Mouse (Mus musculus): ENCODE data around the gene Gm14322. TPM values are rescaled to one million over a fixed set of nuclear protein-coding genes. Genes with fewer than 3 reads are reported as not detected.
A peak's percentile ranks its signal among the peaks of the same experiment; 100 is the strongest.
"Not testable (repeated sequence)": the region's sequence is repeated elsewhere in the genome, so short reads cannot be mapped to it uniquely, and the experiment has no call there.

Gm14322 gene
- 8.6 and 8.7 TPM in 2 replicates for polyA plus RNA-seq (2015; fragmentation: Nextera tagmentation; extraction: Ambion mirVana)

GRCm38 (mm10) chr2:177758941-177759558 lies at the start of gene Gm14322:
Gm14322 (plus strand) TSS chr2:177759288.
- not testable (repeated sequence) for H3K4me1 ChIP-seq (replicated peaks; ENCODE audit: control insufficient read depth, insufficient read depth, low read length); H3K36me3 ChIP-seq (ENCODE audit: control insufficient read depth, insufficient read depth); H3K9me3 ChIP-seq (ENCODE audit: control insufficient read depth, low read length); ATAC-seq; H3K27me3 ChIP-seq (replicated peaks; ENCODE audit: control insufficient read depth, insufficient read depth, low read length); H3K9ac ChIP-seq (replicated peaks; ENCODE audit: low read depth, low read length); H3K27ac ChIP-seq (ENCODE audit: low read length)
- 15% methylated on average over 9 of the region's 9 CpGs for WGBS
- Histone ChIP-seq H3K4me2 (ENCODE audit: low read length) (peak within 1 kb of the TSS; percentile 19; the same call in 1 of the 2 replicates), H3K4me3 (replicated peaks; ENCODE audit: low read length) (peak within 1 kb of the TSS; percentile 37)

DNA sequence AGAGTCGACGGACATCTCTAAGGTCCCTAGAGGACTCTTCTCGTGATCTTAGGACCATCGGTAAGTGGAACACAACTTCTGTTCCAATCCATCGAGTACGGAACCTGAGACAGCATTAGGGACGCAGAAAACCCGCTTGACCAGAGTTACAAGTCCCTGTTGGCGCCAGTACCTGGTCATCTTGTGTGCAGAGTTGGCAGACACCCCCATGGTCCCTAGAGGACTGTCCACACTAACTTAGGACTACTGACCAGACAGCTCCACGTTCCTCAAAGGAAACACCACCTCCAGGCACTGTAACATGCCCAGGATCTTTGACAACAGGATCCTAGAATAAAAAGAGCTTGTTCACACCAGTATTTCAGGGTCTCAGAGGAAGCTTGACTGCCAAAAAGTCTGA lies 17.6 kb upstream of the Gm14322 start:
- not testable (repeated sequence) for H3K4me2 ChIP-seq (ENCODE audit: low read length); H3K4me1 ChIP-seq (replicated peaks; ENCODE audit: control insufficient read depth, insufficient read depth, low read length); H3K36me3 ChIP-seq (ENCODE audit: control insufficient read depth, insufficient read depth); H3K4me3 ChIP-seq (replicated peaks; ENCODE audit: low read length); H3K27me3 ChIP-seq (replicated peaks; ENCODE audit: control insufficient read depth, insufficient read depth, low read length); H3K9me3 ChIP-seq (ENCODE audit: control insufficient read depth, low read length); H3K27ac ChIP-seq (ENCODE audit: low read length); H3K9ac ChIP-seq (replicated peaks; ENCODE audit: low read depth, low read length); ATAC-seq
- WGBS = 72% methylated on average over 4 of the region's 10 CpGs

GRCm38 (mm10) chr2:177787351-177787750 lies 28.3 kb downstream of the Gm14322 start:
- 87% methylated on average over 1 of the region's 1 CpGs for WGBS
- not testable (repeated sequence) for ATAC-seq; H3K27me3 ChIP-seq (replicated peaks; ENCODE audit: control insufficient read depth, insufficient read depth, low read length); H3K4me3 ChIP-seq (replicated peaks; ENCODE audit: low read length); H3K9ac ChIP-seq (replicated peaks; ENCODE audit: low read depth, low read length); H3K4me2 ChIP-seq (ENCODE audit: low read length); H3K9me3 ChIP-seq (ENCODE audit: control insufficient read depth, low read length); H3K27ac ChIP-seq (ENCODE audit: low read length); H3K4me1 ChIP-seq (replicated peaks; ENCODE audit: control insufficient read depth, insufficient read depth, low read length); H3K36me3 ChIP-seq (ENCODE audit: control insufficient read depth, insufficient read depth)

- not testable (repeated sequence) for ATAC-seq; H3K27me3 ChIP-seq (replicated peaks; ENCODE audit: control insufficient read depth, insufficient read depth, low read length); H3K9me3 ChIP-seq (ENCODE audit: control insufficient read depth, low read length); H3K36me3 ChIP-seq (ENCODE audit: control insufficient read depth, insufficient read depth); H3K4me2 ChIP-seq (ENCODE audit: low read length); H3K4me3 ChIP-seq (replicated peaks; ENCODE audit: low read length); H3K27ac ChIP-seq (ENCODE audit: low read length); H3K4me1 ChIP-seq (replicated peaks; ENCODE audit: control insufficient read depth, insufficient read depth, low read length); H3K9ac ChIP-seq (replicated peaks; ENCODE audit: low read depth, low read length)
- no CpG with 5 or more reads among the region's 2 CpGs for WGBS
Observed at GRCm38 (mm10) chr2:177806170-177806569, 47.1 kb downstream of the Gm14322 start.

Other genes starting within 250 kb of the Gm14322 start
- gene Gm14406, start 181.1 kb upstream of the Gm14322 start, polyA plus RNA-seq (2015; fragmentation: Nextera tagmentation; extraction: Ambion mirVana) = not detected in 2 replicates
- gene Gm14325, start 81.0 kb downstream of the Gm14322 start, polyA plus RNA-seq (2015; fragmentation: Nextera tagmentation; extraction: Ambion mirVana) = 33.8 and 35.7 TPM in 2 replicates
- gene Gm14327, start 137.8 kb downstream of the Gm14322 start, polyA plus RNA-seq (2015; fragmentation: Nextera tagmentation; extraction: Ambion mirVana) = 2.8 TPM in 2 replicates
- gene Zfp972, start 166.3 kb downstream of the Gm14322 start, polyA plus RNA-seq (2015; fragmentation: Nextera tagmentation; extraction: Ambion mirVana) = not detected in 2 replicates
- gene Gm14326, start 198.0 kb downstream of the Gm14322 start, polyA plus RNA-seq (2015; fragmentation: Nextera tagmentation; extraction: Ambion mirVana) = 16.4 and 17.8 TPM in 2 replicates

Data from forebrain, embryonic 16.5 days (tissue).